9 mouse cellular contexts compared by ENCODE assay signal in the genomic region with DNA sequence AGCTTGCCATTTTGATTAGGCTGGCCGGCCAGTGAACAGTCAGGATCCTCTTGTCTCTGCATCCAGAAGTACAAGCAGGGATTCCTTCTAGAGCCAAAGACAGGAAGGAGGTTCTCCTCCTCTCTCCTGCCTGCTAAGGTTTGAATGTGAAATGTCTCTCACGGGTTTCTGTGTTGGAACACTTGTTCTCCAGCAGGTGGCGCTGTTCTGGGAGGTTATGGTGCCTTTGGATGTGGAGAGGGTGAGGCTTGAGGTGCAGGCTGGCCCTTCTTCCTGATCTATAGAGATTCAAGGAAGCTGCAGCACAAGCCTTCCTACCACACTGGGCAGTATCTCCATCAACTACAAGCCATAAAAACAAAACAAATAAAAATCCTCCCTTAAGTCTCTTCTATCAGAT.
DNase-seq lines count a peak whose midpoint lies in the region; ATAC-seq and TF ChIP-seq lines count a peak whose summit lies in the region.
"Had no signal": no experiment of that assay in that cellular context is flagged by ENCODE, and none has a peak within 500 bp of the region (broad histone marks: within the 10 kb centered on the region; RNA-seq: fewer than 3 reads in every experiment).

No protein-coding gene starts in this region.

- WGBS in cerebellum, adult 2 months: 25% methylated on average over 3 of the region's 3 CpGs
- WGBS in limb, embryonic 10.5 days: 19% methylated on average over 3 of the region's 3 CpGs
- 18% methylated on average over 3 of the region's 3 CpGs for WGBS in intestine, embryonic 15.5 days

- no peaks in the 10 kb centered on the region for H3K4me1 ChIP-seq in cerebellum, adult 2 months (ENCODE audit: control insufficient read depth, insufficient read depth, low read length)
- peaks cover 48% of the 10 kb centered on the region for H3K4me1 ChIP-seq in limb, embryonic 10.5 days
- H3K4me1 ChIP-seq in intestine, embryonic 15.5 days (replicated peaks): peaks cover 10% of the 10 kb centered on the region

- no peak overlapping the region for H3K9ac ChIP-seq in intestine, embryonic 15.5 days
- H3K9ac ChIP-seq: neural tube, embryonic 13.5 days had no signal

- no peak overlapping the region for H3K4me2 ChIP-seq in intestine, embryonic 15.5 days (replicated peaks)
- H3K4me2 ChIP-seq: neural tube, embryonic 13.5 days had no signal

- peaks cover 21% of the 10 kb centered on the region for H3K36me3 ChIP-seq in limb, embryonic 10.5 days
- H3K36me3 ChIP-seq in intestine, embryonic 15.5 days: peaks cover 10% of the 10 kb centered on the region

- no peak overlapping the region for H3K27ac ChIP-seq in cerebellum, adult 2 months (ENCODE audit: insufficient read depth, low read length)
- no peak overlapping the region for H3K27ac ChIP-seq in limb, embryonic 10.5 days
- no peak overlapping the region for H3K27ac ChIP-seq in intestine, embryonic 15.5 days
- H3K27ac ChIP-seq: neural tube, embryonic 13.5 days had no signal

- TF ChIP-seq CTCF in cerebellum, adult 2 months (IDR thresholded peaks at IDR 0.05; ENCODE audit: borderline replicate concordance, insufficient read depth, low read depth, low read length): peak; percentile 53; the same call in 1 of the 2 replicates

- H3K4me3 ChIP-seq in cerebellum, adult 2 months (replicated peaks; ENCODE audit: insufficient read depth, low read depth, low read length): no peak overlapping the region
- H3K4me3 ChIP-seq in limb, embryonic 10.5 days: no peak overlapping the region
- H3K4me3 ChIP-seq in intestine, embryonic 15.5 days (replicated peaks): no peak overlapping the region
- H3K4me3 ChIP-seq: neural tube, embryonic 13.5 days had no signal

- no peak for TF ChIP-seq POLR2A in cerebellum, adult 2 months (IDR thresholded peaks at IDR 0.05; ENCODE audit: borderline replicate concordance, insufficient read depth, low read length)

- intact Hi-C loops in left cerebral cortex, postnatal 4 days (cut with DNase I): no loop called here
- intact Hi-C loops in left cerebral cortex, postnatal 36 days (cut with DNase I): loop anchor here (5.0 kb wide), 1 partner anchor 456 kb away; no protein-coding TSS in a partner anchor

- no peak for DNase-seq in cerebellum, adult 2 months
- DNase-seq in cerebellum, adult 11 months: no peak
- peak; percentile 63 for DNase-seq in left cerebral cortex, postnatal 4 days
- DNase-seq in left cerebral cortex, postnatal 36 days (ENCODE audit: low spot score in 2 of 2): no peak
- peak; percentile 45 for DNase-seq in MN1 (ENCODE audit: low spot score)
- peak; percentile 72 for DNase-seq in limb, embryonic 10.5 days (ENCODE audit: low spot score)
- DNase-seq in layer of hippocampus, adult 11-12 months (ENCODE audit: low spot score): no peak

- no peak for ATAC-seq in intestine, embryonic 15.5 days

- no peaks in the 10 kb centered on the region for H3K9me3 ChIP-seq in limb, embryonic 10.5 days (replicated peaks)
- H3K9me3 ChIP-seq in intestine, embryonic 15.5 days: no peaks in the 10 kb centered on the region
- H3K9me3 ChIP-seq: neural tube, embryonic 13.5 days had no signal

- H3K27me3 ChIP-seq in cerebellum, adult 2 months (ENCODE audit: control insufficient read depth, insufficient read depth, low read length): no peaks in the 10 kb centered on the region
- H3K27me3 ChIP-seq in limb, embryonic 10.5 days (ENCODE audit: low read depth, poor library complexity, severe bottlenecking): no peaks in the 10 kb centered on the region
- H3K27me3 ChIP-seq in intestine, embryonic 15.5 days (replicated peaks): no peaks in the 10 kb centered on the region
- H3K27me3 ChIP-seq: neural tube, embryonic 13.5 days had no signal

Comparison
In these comparisons a context has a peak if more than half of its experiments do, and no peak if none do; other contexts are left out.
1. DNase-seq: peak in left cerebral cortex, postnatal 4 days (single experiment), MN1 (single experiment) and limb, embryonic 10.5 days (single experiment); none in cerebellum, adult 2 months (0 of 2), cerebellum, adult 11 months (single experiment), left cerebral cortex, postnatal 36 days (0 of 2) and layer of hippocampus, adult 11-12 months (single experiment).